Mouse (Mus musculus) small intestine, adult 2 months (tissue): ENCODE results near the gene Napsa. TPM values are rescaled to one million over a fixed set of nuclear protein-coding genes. Genes with fewer than 3 reads are reported as not detected.

Source experiments
- H3K27ac ChIP-seq: fragments of 200-500 bp; 2 replicates; pipeline ENCODE4 v1.5.1; 2012; ENCODE audit warnings: low read depth, low read length, control low read depth, inconsistent platforms; ENCODE audit not compliant: insufficient read depth
- H3K27me3 ChIP-seq: fragments of 200-500 bp; 2 replicates; pipeline ENCODE4 v1.6.1; 2012; ENCODE audit warnings: mild to moderate bottlenecking, moderate library complexity, low read length, inconsistent platforms; ENCODE audit not compliant: control insufficient read depth, insufficient read depth
- H3K36me3 ChIP-seq: fragments of 200-500 bp; 2 replicates; pipeline ENCODE4 v1.6.1; 2012; ENCODE audit warnings: mild to moderate bottlenecking, low read length, control low read depth, inconsistent platforms; ENCODE audit not compliant: control insufficient read depth, insufficient read depth
- H3K4me1 ChIP-seq: fragments of 200-500 bp; 2 replicates; pipeline ENCODE4 v1.6.1; 2012; ENCODE audit warnings: low read length, inconsistent platforms, mixed read lengths; ENCODE audit not compliant: control insufficient read depth, insufficient read depth, insufficient read length
- H3K4me3 ChIP-seq: fragments of 200-500 bp; 2 replicates; pipeline ENCODE4 v1.5.1; 2012; ENCODE audit warnings: low read depth, mild to moderate bottlenecking, control low read depth, inconsistent platforms, low read length, moderate library complexity
- CTCF ChIP-seq: fragments of 200-500 bp; IDR thresholded peaks from 2 replicates; pipeline ENCODE4 v1.5.1; 2012; ENCODE audit warnings: low read depth, mild to moderate bottlenecking, control low read depth, inconsistent platforms, low read length, moderate library complexity, mixed read lengths; ENCODE audit not compliant: insufficient replicate concordance, insufficient read length; ENCODE audit errors: extremely low read depth
- POLR2A ChIP-seq: fragments of 200-500 bp; IDR thresholded peaks from 2 replicates; pipeline ENCODE4 v1.6.1; 2012; ENCODE audit warnings: low read depth, mild to moderate bottlenecking, control low read depth, inconsistent platforms, low read length, moderate library complexity
- WGBS: fragments of 180-500 bp; shearing (Covaris S2); methylation state at CpG from one replicate; pipeline ENCODE4 v1.1.7; 2018; 5-methylcytosine and 5-hydroxymethylcytosine counted together
- polyA plus RNA-seq: library from polyadenylated mRNA; depleted of rRNA; stranded (reverse); fragments of >200 nt; gene quantifications from 2 replicates; pipeline ENCODE4 v1.2.3, GENCODE M21; 2012

The Napsa gene
- polyA plus RNA-seq, 1 experiment: 11.1 TPM

- H3K27ac ChIP-seq: no peak overlapping the region
- peaks cover 14% of the 10 kb centered on the region for H3K27me3 ChIP-seq
- no peaks in the 10 kb centered on the region; the same call in none of the 2 replicates for H3K4me1 ChIP-seq
- H3K36me3 ChIP-seq: peaks cover 46% of the 10 kb centered on the region
- 59% methylated on average over 8 of the region's 8 CpGs for WGBS
- no peak overlapping the region for H3K4me3 ChIP-seq
- TF ChIP-seq POLR2A (no peak), CTCF (no peak)
These were observed 32.4 kb downstream of the Napsa start for GRCm38 (mm10) chr7:44604619-44605018.

- peaks cover 14% of the 10 kb centered on the region for H3K27me3 ChIP-seq
These were observed 33.3 kb downstream of the Napsa start for GRCm38 (mm10) chr7:44605436-44605835.

GRCm38 (mm10) chr7:44606171-44606901, 34.2 kb downstream of the Napsa start:
- no peak for TF ChIP-seq POLR2A
- no peak for TF ChIP-seq CTCF
- no peak overlapping the region for H3K27ac ChIP-seq
- no peak overlapping the region for H3K4me3 ChIP-seq
- H3K36me3 ChIP-seq: peaks cover 62% of the 10 kb centered on the region
- H3K27me3 ChIP-seq: peaks cover 13% of the 10 kb centered on the region
- H3K4me1 ChIP-seq: no peaks in the 10 kb centered on the region; the same call in none of the 2 replicates
- whole genome bisulfite sequencing: 20% methylated on average over 29 of the region's 29 CpGs

More at GRCm38 (mm10) chr7:44605436-44605835, 33.3 kb downstream of the Napsa start:
- TF ChIP-seq CTCF: no peak
- no peak for TF ChIP-seq POLR2A
- Histone ChIP-seq H3K36me3 (peaks cover 53% of the 10 kb centered on the region), H3K27ac (no peak overlapping the region), H3K4me3 (no peak overlapping the region), H3K4me1 (no peaks in the 10 kb centered on the region; the same call in none of the 2 replicates)
- WGBS: 71% methylated on average over 7 of the region's 7 CpGs

DNA sequence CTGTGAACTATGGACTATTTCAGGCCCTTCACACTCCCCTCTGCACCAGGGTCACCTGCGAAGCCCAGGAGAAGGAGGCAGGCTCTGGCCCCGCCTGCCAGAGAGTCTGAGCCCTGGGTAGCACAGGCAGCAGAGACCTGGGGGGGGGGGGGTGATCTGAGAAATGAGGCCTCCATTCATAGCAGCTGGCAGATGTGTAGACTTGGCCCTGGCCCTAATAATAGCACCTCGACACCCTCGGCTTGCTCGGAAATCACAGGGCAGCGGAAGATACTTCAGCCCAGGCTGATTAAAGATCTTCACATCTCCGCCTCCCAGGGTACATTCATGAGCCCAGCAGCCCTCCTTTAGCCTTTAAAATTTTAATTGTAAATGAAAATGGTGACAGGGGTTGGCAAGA, 40.0 kb downstream of the Napsa start:
- H3K27ac ChIP-seq: no peak overlapping the region
- H3K4me3 ChIP-seq: no peak overlapping the region
- no peaks in the 10 kb centered on the region for H3K27me3 ChIP-seq
- peaks cover 86% of the 10 kb centered on the region for H3K36me3 ChIP-seq
- no peaks in the 10 kb centered on the region for H3K4me1 ChIP-seq
- WGBS: 81% methylated on average over 7 of the region's 7 CpGs
- no peak for TF ChIP-seq CTCF
- no peak for TF ChIP-seq POLR2A

GRCm38 (mm10) chr7:44614041-44614688, 42.0 kb downstream of the Napsa start:
- Histone ChIP-seq H3K27ac (no peak overlapping the region), H3K4me1 (no peaks in the 10 kb centered on the region), H3K4me3 (no peak overlapping the region), H3K27me3 (no peaks in the 10 kb centered on the region), H3K36me3 (peaks cover 82% of the 10 kb centered on the region)
- WGBS: 63% methylated on average over 20 of the region's 20 CpGs
- no peak for TF ChIP-seq CTCF
- no peak for TF ChIP-seq POLR2A

- Histone ChIP-seq H3K27ac (no peak overlapping the region), H3K36me3 (peaks cover 81% of the 10 kb centered on the region), H3K4me1 (no peaks in the 10 kb centered on the region), H3K4me3 (no peak overlapping the region), H3K27me3 (no peaks in the 10 kb centered on the region)
- 51% methylated on average over 10 of the region's 10 CpGs for WGBS
- no peak for TF ChIP-seq POLR2A
- TF ChIP-seq CTCF: no peak
These were observed 43.1 kb downstream of the Napsa start for GRCm38 (mm10) chr7:44615309-44615708.

DNA sequence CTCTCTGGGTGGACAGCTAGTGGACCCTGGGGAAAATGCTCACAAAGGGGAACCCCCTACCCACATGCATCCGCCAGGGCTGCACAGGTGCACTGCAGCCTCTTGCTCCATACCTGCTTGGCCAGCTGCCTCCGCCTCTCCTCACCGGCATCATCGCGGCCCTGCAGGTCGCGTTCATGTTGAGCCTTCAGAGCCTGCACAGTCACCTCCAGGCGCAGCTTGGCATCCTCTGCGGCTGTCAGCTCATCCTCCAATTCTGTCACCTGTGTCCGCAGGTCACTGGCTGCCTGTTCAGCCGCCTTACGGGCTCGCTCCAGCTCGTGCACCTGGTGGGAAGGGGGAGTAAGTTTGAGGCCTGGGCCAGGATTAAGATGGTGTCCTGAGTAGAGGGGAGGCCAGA, 43.8 kb downstream of the Napsa start:
- Histone ChIP-seq H3K4me1 (no peaks in the 10 kb centered on the region), H3K27me3 (no peaks in the 10 kb centered on the region), H3K4me3 (no peak overlapping the region), H3K27ac (no peak overlapping the region), H3K36me3 (peaks cover 80% of the 10 kb centered on the region)
- WGBS: 85% methylated on average over 14 of the region's 14 CpGs
- no peak for TF ChIP-seq CTCF
- TF ChIP-seq POLR2A: no peak
